Mouse (Mus musculus): ENCODE measurements around the gene Retnlb. TPM values are rescaled to one million over a fixed set of nuclear protein-coding genes. Genes with fewer than 3 reads are reported as not detected.

The Retnlb gene
- total RNA-seq (2012; rRNA removed), result not detected in 2 replicates

DNA sequence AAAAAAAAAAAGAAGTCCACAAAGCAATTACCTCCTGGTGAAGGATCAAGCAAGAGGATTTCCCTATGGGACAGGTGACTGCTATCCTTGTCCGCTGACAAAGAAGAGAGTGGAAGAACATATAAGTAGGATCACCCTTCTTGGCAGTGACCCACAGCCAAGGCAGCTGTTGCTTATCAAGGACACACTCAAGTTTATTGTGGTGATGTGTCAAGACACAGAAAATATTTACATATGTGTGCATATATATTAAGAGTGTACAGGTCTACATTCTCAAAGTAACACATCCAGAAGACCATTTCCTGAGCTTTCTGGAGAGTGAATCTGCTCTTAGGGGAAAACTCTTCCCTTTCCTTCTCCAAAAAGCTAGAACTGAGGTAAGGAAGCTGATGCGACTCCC, at the start of gene Retnlb:
Gene Retnlb (plus strand): TSS at position 162 of the 400 bp plus-strand sequence.
- DNase-seq (ENCODE audit: low read depth, low spot score), result no peak
- Histone ChIP-seq H3K4me1 (ENCODE audit: control insufficient read depth in 2 of 2, insufficient read depth in 2 of 2, low read length in 2 of 2, poor library complexity in 1 of 2) (no peaks in the 10 kb centered on the region), H3K27ac (ENCODE audit: insufficient read depth, low read depth, low read length, poor library complexity, severe bottlenecking) (no peak within 1 kb of the TSS), H3K4me3 (ENCODE audit: insufficient read depth in 1 of 2, low read depth in 1 of 2, low read length in 2 of 2, poor library complexity in 1 of 2, severe bottlenecking in 1 of 2) (no peak within 1 kb of the TSS), H3K9me3 (ENCODE audit: control insufficient read depth, insufficient read depth, low read depth, low read length) (no peaks in the 10 kb centered on the region), H3K9ac (ENCODE audit: insufficient read depth, low read depth, low read length, poor library complexity, severe bottlenecking) (no peak within 1 kb of the TSS), H3K36me3 (ENCODE audit: control insufficient read depth, insufficient read depth, low read length, poor library complexity, severe bottlenecking) (no peaks in the 10 kb centered on the region)
- TF ChIP-seq HCFC1 (IDR thresholded peaks at IDR 0.05; ENCODE audit: borderline replicate concordance, insufficient read depth, low read length) (no peak), ZNF384 (IDR thresholded peaks at IDR 0.05; ENCODE audit: low read depth, low read length) (no peak), CHD2 (IDR thresholded peaks at IDR 0.05; ENCODE audit: low read depth, low read length) (no peak), ZC3H11A (IDR thresholded peaks at IDR 0.05; ENCODE audit: borderline replicate concordance, low read depth, low read length) (no peak), MAFK (IDR thresholded peaks at IDR 0.05; ENCODE audit: insufficient read depth, low read depth, low read length) (no peak)
- in situ Hi-C loops (cut with MboI; ENCODE audit: low sequenced_read_pairs in 2 of 2, unreplicated experiment in 2 of 2), result no loop called here

DNA sequence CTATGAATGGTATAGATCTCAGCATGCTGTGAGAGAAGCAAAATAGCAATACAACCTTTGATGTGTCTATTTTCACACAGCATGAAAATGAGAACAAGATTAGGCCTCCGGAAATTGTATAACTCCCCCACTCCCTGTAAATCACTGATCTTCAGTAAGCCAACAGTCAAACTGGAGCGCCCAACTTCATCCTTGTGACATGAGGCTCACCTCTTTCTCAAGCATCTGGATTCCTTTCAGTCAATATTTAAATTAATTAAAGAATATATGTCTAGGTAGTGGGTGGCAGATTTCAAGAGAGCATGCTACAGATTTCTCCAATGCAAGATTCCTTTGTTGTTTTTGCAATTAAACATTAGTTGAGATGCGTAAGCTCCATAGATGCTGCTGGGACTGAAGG, 47.5 kb upstream of the Retnlb start:
- DNase-seq (ENCODE audit: low read depth, low spot score), result no peak
- Histone ChIP-seq H3K4me3 (ENCODE audit: insufficient read depth in 1 of 2, low read depth in 1 of 2, low read length in 2 of 2, poor library complexity in 1 of 2, severe bottlenecking in 1 of 2) (no peak overlapping the region), H3K27ac (ENCODE audit: insufficient read depth, low read depth, low read length, poor library complexity, severe bottlenecking) (no peak overlapping the region), H3K9ac (ENCODE audit: insufficient read depth, low read depth, low read length, poor library complexity, severe bottlenecking) (no peak overlapping the region), H3K4me1 (ENCODE audit: control insufficient read depth in 2 of 2, insufficient read depth in 2 of 2, low read length in 2 of 2, poor library complexity in 1 of 2) (no peaks in the 10 kb centered on the region), H3K36me3 (ENCODE audit: control insufficient read depth, insufficient read depth, low read length, poor library complexity, severe bottlenecking) (no peaks in the 10 kb centered on the region), H3K9me3 (ENCODE audit: control insufficient read depth, insufficient read depth, low read depth, low read length) (no peaks in the 10 kb centered on the region)
- in situ Hi-C loops (cut with MboI; ENCODE audit: low sequenced_read_pairs in 2 of 2, unreplicated experiment in 2 of 2), result no loop called here
- TF ChIP-seq ZC3H11A (IDR thresholded peaks at IDR 0.05; ENCODE audit: borderline replicate concordance, low read depth, low read length) (no peak), HCFC1 (IDR thresholded peaks at IDR 0.05; ENCODE audit: borderline replicate concordance, insufficient read depth, low read length) (no peak)

DNA sequence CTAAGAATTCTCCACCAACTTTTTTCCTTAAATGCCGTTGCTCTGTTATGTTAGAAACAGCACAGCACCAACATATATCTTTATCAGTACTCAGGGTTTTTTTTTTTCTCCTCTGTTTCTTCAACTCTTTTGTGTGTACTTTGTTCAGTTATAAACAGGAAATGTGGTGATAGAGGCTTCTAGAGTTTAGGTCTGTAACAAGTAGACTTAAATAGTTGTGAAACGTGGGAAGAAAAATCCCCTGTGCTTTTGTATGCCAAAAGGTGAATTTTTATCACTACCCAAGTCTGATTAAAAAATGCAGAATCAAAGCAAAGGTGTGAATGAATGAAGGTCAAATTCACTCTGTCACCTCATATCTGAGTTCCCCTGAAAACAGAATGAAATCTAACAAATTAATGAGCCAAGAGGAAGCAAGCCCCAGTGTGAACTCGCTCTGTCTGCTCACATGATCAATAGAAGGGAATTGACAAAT, 44.6 kb upstream of the Retnlb start, which contains the start of gene Trat1:
Gene Trat1 (minus strand): TSS at position 51 of the 475 bp plus-strand sequence.
- no peaks in the 10 kb centered on the region for H3K9me3 ChIP-seq (ENCODE audit: control insufficient read depth, insufficient read depth, low read depth, low read length)
- in situ Hi-C loops (cut with MboI; ENCODE audit: low sequenced_read_pairs in 2 of 2, unreplicated experiment in 2 of 2), result no loop called here
- H3K36me3 ChIP-seq (ENCODE audit: control insufficient read depth, insufficient read depth, low read length, poor library complexity, severe bottlenecking), result no peaks in the 10 kb centered on the region
- no peak within 1 kb of the TSS for H3K27ac ChIP-seq (ENCODE audit: insufficient read depth, low read depth, low read length, poor library complexity, severe bottlenecking)
- TF ChIP-seq ZC3H11A (IDR thresholded peaks at IDR 0.05; ENCODE audit: borderline replicate concordance, low read depth, low read length) (no peak), HCFC1 (IDR thresholded peaks at IDR 0.05; ENCODE audit: borderline replicate concordance, insufficient read depth, low read length) (no peak), CHD2 (IDR thresholded peaks at IDR 0.05; ENCODE audit: low read depth, low read length) (no peak), MAFK (IDR thresholded peaks at IDR 0.05; ENCODE audit: insufficient read depth, low read depth, low read length) (no peak), ZNF384 (IDR thresholded peaks at IDR 0.05; ENCODE audit: low read depth, low read length) (no peak)
- no peaks in the 10 kb centered on the region for H3K4me1 ChIP-seq (ENCODE audit: control insufficient read depth in 2 of 2, insufficient read depth in 2 of 2, low read length in 2 of 2, poor library complexity in 1 of 2)
- H3K4me3 ChIP-seq (ENCODE audit: insufficient read depth in 1 of 2, low read depth in 1 of 2, low read length in 2 of 2, poor library complexity in 1 of 2, severe bottlenecking in 1 of 2), result no peak within 1 kb of the TSS
- H3K9ac ChIP-seq (ENCODE audit: insufficient read depth, low read depth, low read length, poor library complexity, severe bottlenecking), result no peak within 1 kb of the TSS
- DNase-seq (ENCODE audit: low read depth, low spot score), result no peak

DNA sequence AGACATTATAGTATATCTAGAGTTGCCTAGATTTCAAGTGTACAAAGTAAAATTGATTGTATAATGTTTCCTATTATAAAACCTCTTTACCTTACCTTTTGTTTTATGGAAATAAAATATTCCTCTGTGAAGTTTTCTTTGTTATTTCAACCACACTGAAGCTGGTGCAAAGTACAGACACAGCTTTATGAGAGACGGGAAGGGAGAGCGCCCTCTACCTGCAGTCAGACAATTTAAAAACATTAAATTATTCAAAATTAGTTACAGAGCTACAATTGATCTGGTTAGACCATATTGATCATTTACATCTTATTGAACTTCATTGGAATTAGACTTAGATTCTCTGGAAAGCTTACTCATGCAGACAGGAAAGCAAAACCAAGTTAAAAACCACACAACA, 39.4 kb upstream of the Retnlb start:
- in situ Hi-C loops (cut with MboI; ENCODE audit: low sequenced_read_pairs in 2 of 2, unreplicated experiment in 2 of 2), result no loop called here
- no peaks in the 10 kb centered on the region for H3K4me1 ChIP-seq (ENCODE audit: control insufficient read depth in 2 of 2, insufficient read depth in 2 of 2, low read length in 2 of 2, poor library complexity in 1 of 2)

DNA sequence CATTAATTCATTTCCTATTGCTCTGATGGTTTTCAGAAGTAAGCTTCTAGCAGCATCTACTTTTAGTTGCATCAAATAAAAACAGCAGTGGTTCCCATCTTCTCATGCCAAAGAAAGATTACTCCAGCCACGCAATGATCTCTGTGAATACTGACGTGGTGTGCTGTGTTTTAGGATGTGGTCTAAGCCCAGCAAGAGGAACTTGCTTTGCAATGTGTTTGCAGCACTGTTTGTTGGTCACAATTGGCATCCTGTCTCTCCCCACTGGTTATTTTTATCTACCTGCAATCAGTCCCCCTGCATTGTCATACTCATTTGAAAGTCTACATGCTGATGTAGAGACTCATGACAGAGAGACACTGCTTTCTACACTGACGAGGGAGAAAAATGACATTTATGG, 30.4 kb upstream of the Retnlb start:
- Histone ChIP-seq H3K4me3 (ENCODE audit: insufficient read depth in 1 of 2, low read depth in 1 of 2, low read length in 2 of 2, poor library complexity in 1 of 2, severe bottlenecking in 1 of 2) (no peak overlapping the region), H3K27ac (ENCODE audit: insufficient read depth, low read depth, low read length, poor library complexity, severe bottlenecking) (no peak overlapping the region), H3K4me1 (ENCODE audit: control insufficient read depth in 2 of 2, insufficient read depth in 2 of 2, low read length in 2 of 2, poor library complexity in 1 of 2) (no peaks in the 10 kb centered on the region), H3K36me3 (ENCODE audit: control insufficient read depth, insufficient read depth, low read length, poor library complexity, severe bottlenecking) (no peaks in the 10 kb centered on the region), H3K9ac (ENCODE audit: insufficient read depth, low read depth, low read length, poor library complexity, severe bottlenecking) (no peak overlapping the region), H3K9me3 (ENCODE audit: control insufficient read depth, insufficient read depth, low read depth, low read length) (no peaks in the 10 kb centered on the region)
- in situ Hi-C loops (cut with MboI; ENCODE audit: low sequenced_read_pairs in 2 of 2, unreplicated experiment in 2 of 2), result no loop called here
- TF ChIP-seq CHD2 (IDR thresholded peaks at IDR 0.05; ENCODE audit: low read depth, low read length) (no peak), ZNF384 (IDR thresholded peaks at IDR 0.05; ENCODE audit: low read depth, low read length) (no peak), HCFC1 (IDR thresholded peaks at IDR 0.05; ENCODE audit: borderline replicate concordance, insufficient read depth, low read length) (no peak), ZC3H11A (IDR thresholded peaks at IDR 0.05; ENCODE audit: borderline replicate concordance, low read depth, low read length) (no peak), MAFK (IDR thresholded peaks at IDR 0.05; ENCODE audit: insufficient read depth, low read depth, low read length) (no peak)
- DNase-seq (ENCODE audit: low read depth, low spot score), result no peak

More for the DNA sequence above, 39.4 kb upstream of the Retnlb start:
- no peak overlapping the region for H3K27ac ChIP-seq (ENCODE audit: insufficient read depth, low read depth, low read length, poor library complexity, severe bottlenecking)
- no peak overlapping the region for H3K4me3 ChIP-seq (ENCODE audit: insufficient read depth in 1 of 2, low read depth in 1 of 2, low read length in 2 of 2, poor library complexity in 1 of 2, severe bottlenecking in 1 of 2)
- TF ChIP-seq MAFK (IDR thresholded peaks at IDR 0.05; ENCODE audit: insufficient read depth, low read depth, low read length) (no peak), ZC3H11A (IDR thresholded peaks at IDR 0.05; ENCODE audit: borderline replicate concordance, low read depth, low read length) (no peak)
- DNase-seq (ENCODE audit: low read depth, low spot score), result no peak
- no peak overlapping the region for H3K9ac ChIP-seq (ENCODE audit: insufficient read depth, low read depth, low read length, poor library complexity, severe bottlenecking)
- no peaks in the 10 kb centered on the region for H3K36me3 ChIP-seq (ENCODE audit: control insufficient read depth, insufficient read depth, low read length, poor library complexity, severe bottlenecking)
- H3K9me3 ChIP-seq (ENCODE audit: control insufficient read depth, insufficient read depth, low read depth, low read length), result no peaks in the 10 kb centered on the region

Data from ES-E14 (cell line).